Mouse (Mus musculus) neural tube, postnatal 0 days (tissue): ENCODE data around the gene Tmem144. TPM values are rescaled to one million over a fixed set of nuclear protein-coding genes. Genes with fewer than 3 reads are reported as not detected.

Experiments used
- polyA plus RNA-seq: library from polyadenylated mRNA; unstranded; fragments of >200 nt; fragmentation: Nextera tagmentation; extraction: Ambion mirVana; gene quantifications from 2 replicates; pipeline ENCODE4 v1.2.1, GENCODE M21; 2015

Gene Tmem144
- 5.2 and 5.3 TPM in 2 replicates for polyA plus RNA-seq

DNA sequence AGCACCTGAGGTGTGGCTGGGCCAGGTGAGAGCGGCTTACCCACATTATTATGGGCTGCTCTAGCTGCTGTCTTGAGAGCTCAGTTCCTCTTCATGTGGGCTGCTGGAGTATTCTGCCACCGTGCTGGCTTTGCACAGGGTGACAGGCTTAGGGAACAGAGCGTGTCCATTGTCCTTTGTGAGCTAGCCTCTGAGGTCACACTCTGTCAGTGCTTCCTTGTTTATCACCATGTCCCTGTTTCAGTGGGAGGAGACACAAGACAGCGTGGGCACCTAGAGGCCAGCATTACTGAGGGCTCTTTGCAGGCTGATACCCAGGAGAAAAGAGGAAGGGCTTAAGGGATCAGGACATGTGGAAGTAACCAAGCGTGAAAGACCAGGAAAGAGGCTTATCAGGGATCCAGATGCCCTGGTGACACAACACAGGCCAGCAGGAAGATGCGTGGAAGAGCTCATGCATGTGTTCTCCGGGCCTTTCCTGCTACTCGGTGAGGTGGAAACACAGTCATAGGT, at the start of gene Tmem144:
Gene Tmem144, minus strand, starts transcription at position 120 of the 513 bp plus-strand sequence.

DNA sequence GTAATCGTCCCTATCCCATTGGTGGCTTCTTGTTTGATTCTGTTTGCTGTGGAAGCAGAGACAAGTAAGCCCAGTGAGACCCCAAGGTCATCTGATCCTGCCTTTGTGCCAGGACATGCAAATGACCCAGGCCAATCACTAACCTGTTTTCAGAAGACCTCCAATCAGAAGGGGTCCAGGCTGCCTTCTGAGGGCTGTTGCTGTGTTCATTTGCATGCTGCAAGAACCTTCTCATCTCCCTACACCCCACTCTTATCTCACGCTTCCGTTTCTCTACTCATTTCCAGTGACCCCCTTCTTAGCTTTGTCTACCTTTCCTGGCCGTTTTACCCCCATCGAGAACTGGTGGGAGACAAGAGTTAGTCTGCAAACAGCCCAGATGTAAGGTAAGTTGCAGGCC, 31.7 kb upstream of the Tmem144 start, which contains the start of gene Fam198b:
Gene Fam198b, plus strand, starts transcription at position 229 of the 400 bp plus-strand sequence.

Other genes with a start within 250 kb of the Tmem144 start
- gene 4930579G24Rik, start 223.7 kb downstream of the Tmem144 start, polyA plus RNA-seq: 4.4 and 4.9 TPM in 2 replicates
- 45.7 and 46.0 TPM in 2 replicates for gene Etfdh, start 223.3 kb downstream of the Tmem144 start, polyA plus RNA-seq
- gene Rxfp1, start 114.9 kb downstream of the Tmem144 start, polyA plus RNA-seq: 0.43 and 0.51 TPM in 2 replicates
- gene Fam198b, start 31.8 kb upstream of the Tmem144 start, polyA plus RNA-seq: 6.8 and 7.6 TPM in 2 replicates